9 mouse cellular contexts compared by ENCODE assay signal in the genomic region with DNA sequence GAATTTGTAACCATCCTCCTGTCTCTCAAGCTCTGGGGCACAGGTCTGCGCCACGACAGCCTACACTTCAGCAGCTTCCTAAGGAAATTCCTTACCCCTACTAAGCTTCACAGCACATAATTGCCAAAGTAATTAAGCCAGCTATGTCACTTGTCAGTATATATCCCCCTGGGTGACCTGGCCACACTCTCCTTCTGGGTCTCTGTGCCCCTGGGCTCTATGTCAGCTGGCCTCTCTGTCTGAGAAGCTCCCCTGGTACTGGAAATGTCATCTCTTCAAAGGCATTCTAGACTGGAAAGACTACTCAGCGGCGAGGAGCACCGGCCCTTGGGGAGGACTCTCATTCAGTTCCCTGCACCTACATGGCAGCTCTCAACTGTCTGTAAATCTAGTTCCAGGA. TPM values are rescaled to one million over a fixed set of nuclear protein-coding genes. Genes with fewer than 3 reads are reported as not detected.
DNase-seq lines count a peak whose midpoint lies in the region; ATAC-seq and TF ChIP-seq lines count a peak whose summit lies in the region.
"Had no signal": no experiment of that assay in that cellular context is flagged by ENCODE, and none has a peak within 500 bp of the region (broad histone marks: within the 10 kb centered on the region; RNA-seq: fewer than 3 reads in every experiment).

No protein-coding gene starts in this region.

- H3K9ac ChIP-seq in forebrain, postnatal 0 days = no peak overlapping the region
- H3K9ac ChIP-seq in lung, embryonic 16.5 days (ENCODE audit: low read length) = no peak overlapping the region; the same call in 1 of the 2 replicates
- no peak overlapping the region for H3K9ac ChIP-seq in lung, postnatal 0 days (replicated peaks; ENCODE audit: low read depth)
- H3K9ac ChIP-seq in limb, embryonic 11.5 days (ENCODE audit: low read length) = peak overlapping the region; percentile 88
- peak overlapping the region; percentile 96 for H3K9ac ChIP-seq in neural tube, embryonic 12.5 days

- ATAC-seq in forebrain, postnatal 0 days = no peak
- no peak for ATAC-seq in lung, embryonic 16.5 days (ENCODE audit: low read depth)
- ATAC-seq in lung, postnatal 0 days = no peak
- no peak for ATAC-seq in limb, embryonic 11.5 days (ENCODE audit: insufficient number of reproducible peaks, low FRiP score, low TSS enrichment, low read depth)
- ATAC-seq in neural tube, embryonic 12.5 days (ENCODE audit: low FRiP score, low read depth) = no peak

- peak overlapping the region; percentile 77 for H3K4me3 ChIP-seq in forebrain, embryonic 10.5 days
- no peak overlapping the region for H3K4me3 ChIP-seq in forebrain, postnatal 0 days (ENCODE audit: low read depth, low read length)
- H3K4me3 ChIP-seq in lung, embryonic 16.5 days (ENCODE audit: low read length) = peak overlapping the region; percentile 72; the same call in 1 of the 2 replicates
- no peak overlapping the region for H3K4me3 ChIP-seq in lung, postnatal 0 days (ENCODE audit: low read depth, low read length)
- peak overlapping the region; percentile 87 for H3K4me3 ChIP-seq in limb, embryonic 11.5 days (ENCODE audit: low read depth, low read length)
- no peak overlapping the region for H3K4me3 ChIP-seq in neural tube, embryonic 12.5 days

- TF ChIP-seq EP300 in lung, postnatal 0 days (IDR thresholded peaks at IDR 0.05) = no peak

- H3K27ac ChIP-seq in forebrain, embryonic 10.5 days = peak overlapping the region; percentile 98
- H3K27ac ChIP-seq in forebrain, postnatal 0 days (ENCODE audit: low read depth, low read length) = no peak overlapping the region
- H3K27ac ChIP-seq in lung, embryonic 16.5 days (ENCODE audit: low read length) = no peak overlapping the region; the same call in 1 of the 2 replicates
- no peak overlapping the region for H3K27ac ChIP-seq in lung, postnatal 0 days (ENCODE audit: low read length)
- no peak overlapping the region; the same call in 1 of the 2 replicates for H3K27ac ChIP-seq in limb, embryonic 11.5 days (replicated peaks; ENCODE audit: low read depth, low read length)
- H3K27ac ChIP-seq in neural tube, embryonic 12.5 days = no peak overlapping the region

- DNase-seq in forebrain, embryonic 10.5 days (ENCODE audit: extremely low spot score, low spot score) = no peak
- DNase-seq in forebrain, postnatal 0 days = no peak
- no peak for DNase-seq in lung, postnatal 0 days (ENCODE audit: low spot score)
- no peak for DNase-seq in limb, embryonic 11.5 days (ENCODE audit: low spot score)
- DNase-seq in right cerebral cortex, postnatal 4 days = no peak
- DNase-seq in right cerebral cortex, postnatal 14 days = no peak
- DNase-seq: lung, adult 18-20 months had no signal

- H3K9me3 ChIP-seq in forebrain, embryonic 10.5 days = no peaks in the 10 kb centered on the region
- no peaks in the 10 kb centered on the region for H3K9me3 ChIP-seq in forebrain, postnatal 0 days (ENCODE audit: low read length)
- no peaks in the 10 kb centered on the region for H3K9me3 ChIP-seq in lung, embryonic 16.5 days (ENCODE audit: control insufficient read depth, low read length)
- H3K9me3 ChIP-seq in lung, postnatal 0 days (ENCODE audit: low read length) = no peaks in the 10 kb centered on the region
- H3K9me3 ChIP-seq in limb, embryonic 11.5 days (ENCODE audit: control insufficient read depth, low read length) = no peaks in the 10 kb centered on the region
- no peaks in the 10 kb centered on the region for H3K9me3 ChIP-seq in neural tube, embryonic 12.5 days

- 88% methylated on average over 5 of the region's 5 CpGs for WGBS in forebrain, embryonic 10.5 days
- WGBS in forebrain, postnatal 0 days = 84% methylated on average over 5 of the region's 5 CpGs
- 70% methylated on average over 5 of the region's 5 CpGs for WGBS in lung, embryonic 16.5 days
- 72% methylated on average over 5 of the region's 5 CpGs for WGBS in lung, postnatal 0 days
- 85% methylated on average over 5 of the region's 5 CpGs for WGBS in limb, embryonic 11.5 days
- WGBS in neural tube, embryonic 12.5 days = 68% methylated on average over 5 of the region's 5 CpGs

- no peak for TF ChIP-seq CTCF in forebrain, postnatal 0 days (IDR thresholded peaks at IDR 0.05; ENCODE audit: low read depth)
- TF ChIP-seq CTCF in lung, postnatal 0 days (IDR thresholded peaks at IDR 0.05) = no peak

- peaks cover 31% of the 10 kb centered on the region for H3K36me3 ChIP-seq in forebrain, embryonic 10.5 days (replicated peaks)
- peaks cover 15% of the 10 kb centered on the region for H3K36me3 ChIP-seq in forebrain, postnatal 0 days (ENCODE audit: insufficient read depth)
- H3K36me3 ChIP-seq in lung, embryonic 16.5 days (ENCODE audit: control insufficient read depth, insufficient read depth, low read length) = peaks cover 12% of the 10 kb centered on the region
- no peaks in the 10 kb centered on the region for H3K36me3 ChIP-seq in lung, postnatal 0 days (ENCODE audit: insufficient read depth, low read length)
- peaks cover 6% of the 10 kb centered on the region for H3K36me3 ChIP-seq in limb, embryonic 11.5 days (ENCODE audit: control insufficient read depth, insufficient read depth, low read length)
- peaks cover 17% of the 10 kb centered on the region for H3K36me3 ChIP-seq in neural tube, embryonic 12.5 days

- H3K4me1 ChIP-seq in forebrain, embryonic 10.5 days = peaks cover 64% of the 10 kb centered on the region
- H3K4me1 ChIP-seq in forebrain, postnatal 0 days (ENCODE audit: insufficient read depth) = peaks cover 22% of the 10 kb centered on the region
- H3K4me1 ChIP-seq in lung, embryonic 16.5 days (replicated peaks; ENCODE audit: control insufficient read depth, insufficient read depth, low read length) = peaks cover 26% of the 10 kb centered on the region
- peaks cover 15% of the 10 kb centered on the region for H3K4me1 ChIP-seq in lung, postnatal 0 days (ENCODE audit: insufficient read depth, low read depth, low read length)
- H3K4me1 ChIP-seq in limb, embryonic 11.5 days (ENCODE audit: control insufficient read depth, insufficient read depth, low read length) = peaks cover 27% of the 10 kb centered on the region
- H3K4me1 ChIP-seq in neural tube, embryonic 12.5 days = peaks cover 45% of the 10 kb centered on the region

- H3K27me3 ChIP-seq in forebrain, embryonic 10.5 days (ENCODE audit: poor library complexity, severe bottlenecking) = no peaks in the 10 kb centered on the region
- H3K27me3 ChIP-seq in forebrain, postnatal 0 days (ENCODE audit: insufficient read depth, low read length) = no peaks in the 10 kb centered on the region
- no peaks in the 10 kb centered on the region for H3K27me3 ChIP-seq in lung, embryonic 16.5 days (ENCODE audit: control insufficient read depth, insufficient read depth, low read depth, low read length)
- no peaks in the 10 kb centered on the region for H3K27me3 ChIP-seq in lung, postnatal 0 days (replicated peaks; ENCODE audit: insufficient read depth, low read length)
- H3K27me3 ChIP-seq in limb, embryonic 11.5 days (ENCODE audit: control insufficient read depth, insufficient read depth, low read length) = no peaks in the 10 kb centered on the region
- no peaks in the 10 kb centered on the region for H3K27me3 ChIP-seq in neural tube, embryonic 12.5 days (replicated peaks)

- H3K4me2 ChIP-seq in forebrain, postnatal 0 days (ENCODE audit: low read depth) = no peak overlapping the region
- H3K4me2 ChIP-seq in lung, embryonic 16.5 days (ENCODE audit: low read depth, low read length) = peak overlapping the region; percentile 96
- no peak overlapping the region for H3K4me2 ChIP-seq in lung, postnatal 0 days (replicated peaks; ENCODE audit: low read depth, low read length)
- peak overlapping the region; percentile 92 for H3K4me2 ChIP-seq in limb, embryonic 11.5 days (ENCODE audit: low read depth, severe bottlenecking)
- H3K4me2 ChIP-seq in neural tube, embryonic 12.5 days (replicated peaks) = peak overlapping the region; percentile 88

RNA-seq across cellular contexts. Expression of a gene that starts 1.6 kb away (rescaled TPM):
- 125 and 137 TPM in 2 replicates for polyA plus RNA-seq in forebrain, embryonic 10.5 days (2016; fragmentation: Nextera tagmentation; extraction: Ambion mirVana)
- total RNA-seq in forebrain, postnatal 0 days (2014; rRNA removed) = 129 and 151 TPM in 2 replicates
- polyA plus RNA-seq in forebrain, postnatal 0 days (2015; fragmentation: Nextera tagmentation; extraction: Ambion mirVana) = 104 and 109 TPM in 2 replicates
- 109 and 111 TPM in 2 replicates for polyA plus RNA-seq in lung, embryonic 16.5 days (2015; fragmentation: Nextera tagmentation; extraction: Ambion mirVana)
- polyA plus RNA-seq in lung, postnatal 0 days (2015; fragmentation: Nextera tagmentation; extraction: Ambion mirVana) = 57.9 and 62.4 TPM in 2 replicates
- 153 and 182 TPM in 2 replicates for polyA plus RNA-seq in limb, embryonic 11.5 days (2014; fragmentation: Nextera tagmentation; extraction: Ambion mirVana)
- polyA plus RNA-seq in neural tube, embryonic 12.5 days (2016; fragmentation: Nextera tagmentation; extraction: Ambion mirVana) = 233 and 254 TPM in 2 replicates

RNA-seq across cellular contexts. Expression of a gene that starts 2.3 kb away (rescaled TPM):
- polyA plus RNA-seq in forebrain, embryonic 10.5 days (2016; fragmentation: Nextera tagmentation; extraction: Ambion mirVana) = 17.5 and 19.2 TPM in 2 replicates
- 40.1 and 44.5 TPM in 2 replicates for total RNA-seq in forebrain, postnatal 0 days (2014; rRNA removed)
- 14.9 and 15.3 TPM in 2 replicates for polyA plus RNA-seq in forebrain, postnatal 0 days (2015; fragmentation: Nextera tagmentation; extraction: Ambion mirVana)
- polyA plus RNA-seq in lung, embryonic 16.5 days (2015; fragmentation: Nextera tagmentation; extraction: Ambion mirVana) = 13.7 and 14.5 TPM in 2 replicates
- polyA plus RNA-seq in lung, postnatal 0 days (2015; fragmentation: Nextera tagmentation; extraction: Ambion mirVana) = 14.5 and 18.1 TPM in 2 replicates
- 20.8 and 21.7 TPM in 2 replicates for polyA plus RNA-seq in limb, embryonic 11.5 days (2014; fragmentation: Nextera tagmentation; extraction: Ambion mirVana)
- polyA plus RNA-seq in neural tube, embryonic 12.5 days (2016; fragmentation: Nextera tagmentation; extraction: Ambion mirVana) = 17.6 and 18.7 TPM in 2 replicates

RNA-seq across cellular contexts. Expression of a gene that starts 7.7 kb away (rescaled TPM):
- polyA plus RNA-seq in forebrain, embryonic 10.5 days (2016; fragmentation: Nextera tagmentation; extraction: Ambion mirVana) = 32.6 and 38.3 TPM in 2 replicates
- total RNA-seq in forebrain, postnatal 0 days (2014; rRNA removed) = 39.7 and 43.5 TPM in 2 replicates
- 15.7 and 17.4 TPM in 2 replicates for polyA plus RNA-seq in forebrain, postnatal 0 days (2015; fragmentation: Nextera tagmentation; extraction: Ambion mirVana)
- 9.0 and 13.7 TPM in 2 replicates for polyA plus RNA-seq in lung, embryonic 16.5 days (2015; fragmentation: Nextera tagmentation; extraction: Ambion mirVana)
- 21.6 and 23.5 TPM in 2 replicates for polyA plus RNA-seq in lung, postnatal 0 days (2015; fragmentation: Nextera tagmentation; extraction: Ambion mirVana)
- 34.7 and 42.1 TPM in 2 replicates for polyA plus RNA-seq in limb, embryonic 11.5 days (2014; fragmentation: Nextera tagmentation; extraction: Ambion mirVana)
- polyA plus RNA-seq in neural tube, embryonic 12.5 days (2016; fragmentation: Nextera tagmentation; extraction: Ambion mirVana) = 39.4 and 39.5 TPM in 2 replicates

RNA-seq across cellular contexts. Expression of a gene that starts 12.3 kb away (rescaled TPM):
- polyA plus RNA-seq in forebrain, embryonic 10.5 days (2016; fragmentation: Nextera tagmentation; extraction: Ambion mirVana) = 32.1 and 32.7 TPM in 2 replicates
- 17.1 and 19.4 TPM in 2 replicates for total RNA-seq in forebrain, postnatal 0 days (2014; rRNA removed)
- polyA plus RNA-seq in forebrain, postnatal 0 days (2015; fragmentation: Nextera tagmentation; extraction: Ambion mirVana) = 7.9 and 8.1 TPM in 2 replicates
- 44.4 and 47.5 TPM in 2 replicates for polyA plus RNA-seq in lung, embryonic 16.5 days (2015; fragmentation: Nextera tagmentation; extraction: Ambion mirVana)
- polyA plus RNA-seq in lung, postnatal 0 days (2015; fragmentation: Nextera tagmentation; extraction: Ambion mirVana) = 51.2 and 63.8 TPM in 2 replicates
- 29.2 and 30.5 TPM in 2 replicates for polyA plus RNA-seq in limb, embryonic 11.5 days (2014; fragmentation: Nextera tagmentation; extraction: Ambion mirVana)
- 33.7 and 38.0 TPM in 2 replicates for polyA plus RNA-seq in neural tube, embryonic 12.5 days (2016; fragmentation: Nextera tagmentation; extraction: Ambion mirVana)

RNA-seq across cellular contexts. Expression of a gene that starts 14.1 kb away (rescaled TPM):
- 135 and 149 TPM in 2 replicates for polyA plus RNA-seq in forebrain, embryonic 10.5 days (2016; fragmentation: Nextera tagmentation; extraction: Ambion mirVana)
- total RNA-seq in forebrain, postnatal 0 days (2014; rRNA removed) = 64.6 and 102 TPM in 2 replicates
- 126 and 141 TPM in 2 replicates for polyA plus RNA-seq in forebrain, postnatal 0 days (2015; fragmentation: Nextera tagmentation; extraction: Ambion mirVana)
- 137 and 138 TPM in 2 replicates for polyA plus RNA-seq in lung, embryonic 16.5 days (2015; fragmentation: Nextera tagmentation; extraction: Ambion mirVana)
- 127 and 128 TPM in 2 replicates for polyA plus RNA-seq in lung, postnatal 0 days (2015; fragmentation: Nextera tagmentation; extraction: Ambion mirVana)
- 140 and 141 TPM in 2 replicates for polyA plus RNA-seq in limb, embryonic 11.5 days (2014; fragmentation: Nextera tagmentation; extraction: Ambion mirVana)
- polyA plus RNA-seq in neural tube, embryonic 12.5 days (2016; fragmentation: Nextera tagmentation; extraction: Ambion mirVana) = 124 and 128 TPM in 2 replicates

Comparison
In these comparisons a context has a peak if more than half of its experiments do, and no peak if none do; other contexts are left out.
1. H3K4me3 ChIP-seq: peak in forebrain, embryonic 10.5 days (single experiment), lung, embryonic 16.5 days (single experiment) and limb, embryonic 11.5 days (single experiment); none in forebrain, postnatal 0 days (single experiment), lung, postnatal 0 days (single experiment) and neural tube, embryonic 12.5 days (single experiment).
2. H3K4me2 ChIP-seq: peak in lung, embryonic 16.5 days (single experiment), limb, embryonic 11.5 days (single experiment) and neural tube, embryonic 12.5 days (single experiment); none in forebrain, postnatal 0 days (single experiment) and lung, postnatal 0 days (single experiment).
3. H3K9ac ChIP-seq: peak in limb, embryonic 11.5 days (single experiment) and neural tube, embryonic 12.5 days (single experiment); none in forebrain, postnatal 0 days (single experiment), lung, embryonic 16.5 days (single experiment) and lung, postnatal 0 days (single experiment).